Mouse (Mus musculus) Muller cell, postnatal 12 days (primary cell): ENCODE data around the gene Ybx1.

Source experiments
- DNase-seq: peaks from one replicate; pipeline ENCODE4 v3.0.0-alpha.2; 2015; ENCODE audit errors: inconsistent ontology term

Gene Ybx1

GRCm38 (mm10) chr4:119233256-119233901, 61.0 kb downstream of the Ybx1 start:
- DNase-seq, result peak; percentile 68

GRCm38 (mm10) chr4:119232410-119233255, 61.8 kb downstream of the Ybx1 start, which contains the start of the genes AU022252 and P3h1:
AU022252 (minus strand) TSS chr4:119232712.
P3h1 (plus strand) TSS chr4:119232915.
- DNase-seq, result peak; percentile 99
